Mouse (Mus musculus): ENCODE results near the gene Tgfbr1.

The Tgfbr1 gene

GRCm38 (mm10) chr4:47422946-47423345, 69.9 kb downstream of the Tgfbr1 start:
- DNase-seq (ENCODE audit: low read depth) = no peak

GRCm38 (mm10) chr4:47424376-47424775, 71.4 kb downstream of the Tgfbr1 start:
- no peak for DNase-seq (ENCODE audit: low read depth)

- DNase-seq (ENCODE audit: low read depth) = no peak
These were observed 72.3 kb downstream of the Tgfbr1 start for GRCm38 (mm10) chr4:47425247-47425830.

GRCm38 (mm10) chr4:47427606-47428005, 74.6 kb downstream of the Tgfbr1 start:
- no peak for DNase-seq (ENCODE audit: low read depth)

GRCm38 (mm10) chr4:47430557-47430956, 77.5 kb downstream of the Tgfbr1 start:
- DNase-seq (ENCODE audit: low read depth) = no peak

GRCm38 (mm10) chr4:47431081-47431480, 78.1 kb downstream of the Tgfbr1 start:
- no peak for DNase-seq (ENCODE audit: low read depth)

- DNase-seq (ENCODE audit: low read depth) = no peak
These were observed 79.7 kb downstream of the Tgfbr1 start for GRCm38 (mm10) chr4:47432766-47433165.

GRCm38 (mm10) chr4:47435131-47435530, 82.1 kb downstream of the Tgfbr1 start:
- no peak for DNase-seq (ENCODE audit: low read depth)

GRCm38 (mm10) chr4:47435566-47436360, 82.7 kb downstream of the Tgfbr1 start:
- DNase-seq (ENCODE audit: low read depth) = no peak

GRCm38 (mm10) chr4:47437365-47438340, 84.6 kb downstream of the Tgfbr1 start:
- peak; percentile 58 for DNase-seq (ENCODE audit: low read depth)

- no peak for DNase-seq (ENCODE audit: low read depth)
These were observed 85.9 kb downstream of the Tgfbr1 start for GRCm38 (mm10) chr4:47438956-47439355.

GRCm38 (mm10) chr4:47440951-47441350, 87.9 kb downstream of the Tgfbr1 start:
- no peak for DNase-seq (ENCODE audit: low read depth)

GRCm38 (mm10) chr4:47448526-47448925, 95.5 kb downstream of the Tgfbr1 start:
- DNase-seq (ENCODE audit: low read depth) = no peak

GRCm38 (mm10) chr4:47449116-47449515, 96.1 kb downstream of the Tgfbr1 start:
- DNase-seq (ENCODE audit: low read depth) = no peak

- DNase-seq (ENCODE audit: low read depth) = no peak
These were observed 96.8 kb downstream of the Tgfbr1 start for GRCm38 (mm10) chr4:47449586-47450522.

Data from fibroblast of lung, adult 2 months (primary cell).